In genomic region chr17:35635699-35636111, GRCm38 (mm10) we compare ENCODE assay signal across 7 mouse cellular contexts. TPM values are rescaled to one million over a fixed set of nuclear protein-coding genes. Genes with fewer than 3 reads are reported as not detected.
DNase-seq lines count a peak whose midpoint lies in the region; ATAC-seq lines count a peak whose summit lies in the region.

No protein-coding gene starts in this region.

- no peaks in the 10 kb centered on the region for H3K36me3 ChIP-seq in hindbrain, embryonic 16.5 days (ENCODE audit: control insufficient read depth, insufficient read depth, low read length)

- H3K9ac ChIP-seq in hindbrain, embryonic 16.5 days (ENCODE audit: low read depth, low read length): peak overlapping the region; percentile 55

- no peaks in the 10 kb centered on the region for H3K4me1 ChIP-seq in hindbrain, embryonic 16.5 days (ENCODE audit: control insufficient read depth, insufficient read depth, low read depth, low read length)

- H3K27me3 ChIP-seq in hindbrain, embryonic 16.5 days (replicated peaks; ENCODE audit: control insufficient read depth, insufficient read depth, low read length): no peaks in the 10 kb centered on the region

- H3K27ac ChIP-seq in hindbrain, embryonic 16.5 days (ENCODE audit: low read depth, low read length): no peak overlapping the region

- H3K9me3 ChIP-seq in hindbrain, embryonic 16.5 days (ENCODE audit: control insufficient read depth, low read length): no peaks in the 10 kb centered on the region

- WGBS in hindbrain, embryonic 16.5 days: 2% methylated on average over 15 of the region's 15 CpGs

- peak overlapping the region; percentile 72 for H3K4me2 ChIP-seq in hindbrain, embryonic 16.5 days (ENCODE audit: low read length)

- H3K4me3 ChIP-seq in hindbrain, embryonic 16.5 days (ENCODE audit: low read length): peak overlapping the region; percentile 44

- peak; percentile 47 for DNase-seq in WW6 (ENCODE audit: low read depth, low spot score)
- DNase-seq in cerebellum, postnatal 10 days: peak; percentile 87 to 90
- peak; percentile 66 to 72 for DNase-seq in frontal cortex, postnatal 14 days (ENCODE audit: low spot score in 2 of 2)
- peak; percentile 81 to 83 for DNase-seq in left cerebral cortex, adult 18-20 months (ENCODE audit: low spot score in 2 of 2)
- DNase-seq in right cerebral cortex, postnatal 10 days (ENCODE audit: low spot score in 2 of 2): peak; percentile 90 to 91

- ATAC-seq in hindbrain, embryonic 16.5 days: peak; percentile 82
- ATAC-seq in megakaryocyte, adult 5-6 weeks (ENCODE audit: poor library complexity, severe bottlenecking): peak; percentile 73

RNA-seq across cellular contexts. Expression of gene Mucl3, which starts 7.8 kb away (rescaled TPM):
- not detected in 2 replicates for polyA plus RNA-seq in hindbrain, embryonic 16.5 days (2015; fragmentation: Nextera tagmentation; extraction: Ambion mirVana)
- total RNA-seq in left cerebral cortex, adult 18-20 months (2021): not detected
- total RNA-seq in megakaryocyte, adult 5-6 weeks (2015): not detected in 2 replicates
- not detected in 2 replicates for total RNA-seq in megakaryocyte, adult 5-6 weeks (2017)

RNA-seq across cellular contexts. Expression of gene Gm9573, which starts 9.3 kb away (rescaled TPM):
- not detected in 2 replicates for polyA plus RNA-seq in hindbrain, embryonic 16.5 days (2015; fragmentation: Nextera tagmentation; extraction: Ambion mirVana)
- total RNA-seq in left cerebral cortex, adult 18-20 months (2021): not detected
- total RNA-seq in megakaryocyte, adult 5-6 weeks (2015): not detected in 2 replicates
- not detected in 2 replicates for total RNA-seq in megakaryocyte, adult 5-6 weeks (2017)

RNA-seq across cellular contexts. Expression of gene Vars2, which starts 31.7 kb away (rescaled TPM):
- 16.7 and 17.9 TPM in 2 replicates for polyA plus RNA-seq in hindbrain, embryonic 16.5 days (2015; fragmentation: Nextera tagmentation; extraction: Ambion mirVana)
- 10 to 100 TPM; 34.3 to 35.1 TPM for total RNA-seq in left cerebral cortex, adult 18-20 months (2021)
- total RNA-seq in megakaryocyte, adult 5-6 weeks (2015): 2.1 and 5.3 TPM in 2 replicates
- 3.3 and 16.9 TPM in 2 replicates for total RNA-seq in megakaryocyte, adult 5-6 weeks (2017)

RNA-seq across cellular contexts. Expression of gene Sfta2, which starts 34.4 kb away (rescaled TPM):
- polyA plus RNA-seq in hindbrain, embryonic 16.5 days (2015; fragmentation: Nextera tagmentation; extraction: Ambion mirVana): not detected in 2 replicates
- not detected for total RNA-seq in left cerebral cortex, adult 18-20 months (2021)
- total RNA-seq in megakaryocyte, adult 5-6 weeks (2015): not detected in 2 replicates
- not detected in 2 replicates for total RNA-seq in megakaryocyte, adult 5-6 weeks (2017)

RNA-seq across cellular contexts. Expression of gene Gtf2h4, which starts 37.8 kb away (rescaled TPM):
- 27.8 and 28.1 TPM in 2 replicates for polyA plus RNA-seq in hindbrain, embryonic 16.5 days (2015; fragmentation: Nextera tagmentation; extraction: Ambion mirVana)
- 10 to 100 TPM; 26.7 to 37.5 TPM for total RNA-seq in left cerebral cortex, adult 18-20 months (2021)
- total RNA-seq in megakaryocyte, adult 5-6 weeks (2015): 13.4 and 15.1 TPM in 2 replicates
- total RNA-seq in megakaryocyte, adult 5-6 weeks (2017): 10.6 and 14.9 TPM in 2 replicates
